Mouse (Mus musculus) testis, adult 2 months (tissue): Measurements from ENCODE around the gene Trim32. TPM values are rescaled to one million over a fixed set of nuclear protein-coding genes. Genes with fewer than 3 reads are reported as not detected.

Experiments
- H3K27ac ChIP-seq: fragments of 200-500 bp; 2 replicates; pipeline ENCODE4 v1.5.1; 2012; ENCODE audit warnings: low read depth, low read length; ENCODE audit not compliant: control insufficient read depth, insufficient read depth
- H3K27me3 ChIP-seq: fragments of 200-500 bp; 2 replicates; pipeline ENCODE4 v1.6.1; 2012; ENCODE audit warnings: mild to moderate bottlenecking, low read length, moderate library complexity; ENCODE audit not compliant: control insufficient read depth, insufficient read depth
- H3K36me3 ChIP-seq: fragments of 200-500 bp; 2 replicates; pipeline ENCODE4 v1.6.1; 2012; ENCODE audit warnings: mild to moderate bottlenecking, low read length; ENCODE audit not compliant: control insufficient read depth, insufficient read depth
- H3K4me1 ChIP-seq: fragments of 200-500 bp; 2 replicates; pipeline ENCODE4 v1.6.1; 2012; ENCODE audit warnings: low read length; ENCODE audit not compliant: control insufficient read depth, insufficient read depth
- H3K4me3 ChIP-seq: fragments of 200-500 bp; 2 replicates; pipeline ENCODE4 v1.5.1; 2012; ENCODE audit warnings: low read depth, mild to moderate bottlenecking, low read length, moderate library complexity, mixed read lengths; ENCODE audit not compliant: control insufficient read depth
- CTCF ChIP-seq: fragments of 200-500 bp; IDR thresholded peaks from 2 replicates; pipeline ENCODE4 v1.5.1; 2012; ENCODE audit warnings: low read depth, mild to moderate bottlenecking, inconsistent platforms, low read length, moderate library complexity; ENCODE audit not compliant: control insufficient read depth, insufficient read depth, insufficient replicate concordance
- POLR2A ChIP-seq: fragments of 200-500 bp; IDR thresholded peaks from 2 replicates; pipeline ENCODE4 v1.6.1; 2012; ENCODE audit warnings: low read depth, mild to moderate bottlenecking, inconsistent platforms, low read length, moderate library complexity; ENCODE audit not compliant: control insufficient read depth
- polyA plus RNA-seq: library from polyadenylated mRNA; depleted of rRNA; stranded (reverse); fragments of >200 nt; gene quantifications from 2 replicates; pipeline ENCODE4 v1.2.3, GENCODE M21; 2012

The Trim32 gene
- polyA plus RNA-seq, 1 experiment: 9.8 TPM

- peak overlapping the region; percentile 59 for H3K27ac ChIP-seq
Observed at GRCm38 (mm10) chr4:65607184-65607631, 2.4 kb downstream of the Trim32 start.

GRCm38 (mm10) chr4:65608112-65608511 is 3.3 kb downstream of the Trim32 start:
- H3K4me3 ChIP-seq: no peak overlapping the region

More at GRCm38 (mm10) chr4:65607184-65607631, 2.4 kb downstream of the Trim32 start:
- Histone ChIP-seq H3K4me3 (no peak overlapping the region), H3K4me1 (peaks cover 2% of the 10 kb centered on the region), H3K27me3 (no peaks in the 10 kb centered on the region), H3K36me3 (no peaks in the 10 kb centered on the region)
- TF ChIP-seq CTCF (no peak), POLR2A (peak; percentile 37; the same call in 1 of the 2 replicates)

GRCm38 (mm10) chr4:65610329-65610728 is 5.5 kb downstream of the Trim32 start:
- no peaks in the 10 kb centered on the region for H3K27me3 ChIP-seq
- no peak for TF ChIP-seq POLR2A
- H3K36me3 ChIP-seq: no peaks in the 10 kb centered on the region
- no peak overlapping the region for H3K4me3 ChIP-seq
- H3K27ac ChIP-seq: no peak overlapping the region
- H3K4me1 ChIP-seq: peaks cover 3% of the 10 kb centered on the region

More at GRCm38 (mm10) chr4:65608112-65608511, 3.3 kb downstream of the Trim32 start:
- no peaks in the 10 kb centered on the region for H3K36me3 ChIP-seq
- peaks cover 2% of the 10 kb centered on the region for H3K4me1 ChIP-seq
- no peak for TF ChIP-seq POLR2A
- no peak for TF ChIP-seq CTCF
- H3K27ac ChIP-seq: peak overlapping the region; percentile 59; the same call in 1 of the 2 replicates
- H3K27me3 ChIP-seq: no peaks in the 10 kb centered on the region

GRCm38 (mm10) chr4:65610896-65611295 is 6.1 kb downstream of the Trim32 start:
- TF ChIP-seq POLR2A (no peak), CTCF (no peak)
- peaks cover 3% of the 10 kb centered on the region for H3K4me1 ChIP-seq
- no peak overlapping the region for H3K27ac ChIP-seq
- no peaks in the 10 kb centered on the region for H3K27me3 ChIP-seq
- H3K36me3 ChIP-seq: no peaks in the 10 kb centered on the region
- no peak overlapping the region for H3K4me3 ChIP-seq

GRCm38 (mm10) chr4:65613135-65613534 is 8.3 kb downstream of the Trim32 start:
- no peaks in the 10 kb centered on the region for H3K27me3 ChIP-seq
- TF ChIP-seq CTCF (no peak), POLR2A (no peak)
- no peaks in the 10 kb centered on the region for H3K36me3 ChIP-seq
- peaks cover 3% of the 10 kb centered on the region for H3K4me1 ChIP-seq
- H3K27ac ChIP-seq: no peak overlapping the region
- H3K4me3 ChIP-seq: peak overlapping the region; percentile 45

GRCm38 (mm10) chr4:65620125-65620524 is 15.3 kb downstream of the Trim32 start:
- TF ChIP-seq POLR2A (no peak), CTCF (no peak)

GRCm38 (mm10) chr4:65638231-65638630 is 33.4 kb downstream of the Trim32 start:
- TF ChIP-seq POLR2A (no peak), CTCF (no peak)

More at GRCm38 (mm10) chr4:65620125-65620524, 15.3 kb downstream of the Trim32 start:
- no peak overlapping the region for H3K4me3 ChIP-seq
- no peaks in the 10 kb centered on the region for H3K4me1 ChIP-seq
- H3K27ac ChIP-seq: no peak overlapping the region
- H3K27me3 ChIP-seq: no peaks in the 10 kb centered on the region
- H3K36me3 ChIP-seq: no peaks in the 10 kb centered on the region

GRCm38 (mm10) chr4:65642611-65643010 is 37.8 kb downstream of the Trim32 start:
- TF ChIP-seq POLR2A (no peak), CTCF (no peak)
- no peaks in the 10 kb centered on the region for H3K4me1 ChIP-seq
- H3K4me3 ChIP-seq: no peak overlapping the region
- no peaks in the 10 kb centered on the region for H3K36me3 ChIP-seq
- H3K27me3 ChIP-seq: no peaks in the 10 kb centered on the region
- no peak overlapping the region for H3K27ac ChIP-seq

More at GRCm38 (mm10) chr4:65638231-65638630, 33.4 kb downstream of the Trim32 start:
- H3K27ac ChIP-seq: no peak overlapping the region
- no peaks in the 10 kb centered on the region for H3K27me3 ChIP-seq
- no peaks in the 10 kb centered on the region for H3K4me1 ChIP-seq
- H3K36me3 ChIP-seq: no peaks in the 10 kb centered on the region
- no peak overlapping the region for H3K4me3 ChIP-seq
